Mouse (Mus musculus) megakaryocyte, embryonic 14.5 days (primary cell): Measurements from ENCODE around the gene Slc11a1.

Source experiments
- FLI1 ChIP-seq: IDR thresholded peaks from 2 replicates; pipeline ENCODE4 v1.6.1; 2012; ENCODE audit warnings: low read length, inconsistent platforms, mixed read lengths
- GATA1 ChIP-seq: IDR thresholded peaks from 3 replicates; pipeline ENCODE4 v1.6.1; 2012; ENCODE audit warnings: mixed read lengths, low read length, inconsistent platforms, borderline replicate concordance

DNA sequence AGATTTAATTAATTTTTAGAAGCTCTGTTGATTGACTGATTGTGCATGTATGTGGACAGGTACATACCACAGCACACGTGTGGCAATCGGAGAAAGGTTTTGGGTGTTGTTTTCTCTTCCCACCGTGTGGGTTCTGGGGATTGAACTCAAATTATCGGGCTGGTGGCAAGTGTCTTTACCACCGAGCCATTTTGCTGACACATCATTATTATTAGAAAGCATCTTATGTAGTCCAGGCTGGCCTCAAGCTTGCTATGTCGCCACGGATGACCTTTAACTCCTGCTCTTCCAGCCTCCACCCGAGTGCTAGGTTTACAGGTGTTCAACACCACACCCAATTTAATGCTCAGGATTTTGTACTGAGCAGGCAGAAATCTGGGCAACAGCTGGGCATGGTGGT lies 37.7 kb downstream of the Slc11a1 start:
- TF ChIP-seq FLI1 (no peak), GATA1 (no peak)
